Comparison of ENCODE assay signal across 24 mouse cellular contexts in the genomic region with DNA sequence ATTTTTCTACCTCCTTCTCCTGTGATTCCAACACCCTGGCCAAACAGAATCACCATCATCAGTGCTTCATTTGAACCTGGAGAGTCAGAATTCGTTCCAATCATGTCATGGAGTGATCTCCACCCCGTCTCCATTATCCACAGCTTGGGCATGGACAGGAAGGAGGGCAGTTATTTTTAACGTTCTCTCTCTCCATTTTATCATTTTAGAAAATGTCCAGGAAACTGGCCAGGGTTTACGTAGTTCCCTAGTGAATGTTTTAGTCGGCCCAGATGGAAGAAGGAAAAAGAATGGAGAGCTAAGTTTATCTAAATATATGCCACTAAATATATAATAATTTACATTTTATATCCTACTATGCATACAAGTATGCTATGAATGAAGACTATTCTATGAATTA.
DNase-seq lines count a peak whose midpoint lies in the region; ATAC-seq and TF ChIP-seq lines count a peak whose summit lies in the region.
"Had no signal": no experiment of that assay in that cellular context is flagged by ENCODE, and none has a peak within 500 bp of the region (broad histone marks: within the 10 kb centered on the region; RNA-seq: fewer than 3 reads in every experiment).

No protein-coding gene starts in this region.

- no peaks in the 10 kb centered on the region for H3K9me3 ChIP-seq in forebrain, postnatal 0 days (ENCODE audit: low read length)
- no peaks in the 10 kb centered on the region for H3K9me3 ChIP-seq in forebrain, embryonic 10.5 days
- H3K9me3 ChIP-seq: G1E had no signal

- H3K4me3 ChIP-seq in forebrain, postnatal 0 days (ENCODE audit: low read depth, low read length), result no peak overlapping the region
- no peak overlapping the region for H3K4me3 ChIP-seq in forebrain, embryonic 10.5 days

- H3K27ac ChIP-seq in forebrain, postnatal 0 days (ENCODE audit: low read depth, low read length), result no peak overlapping the region
- H3K27ac ChIP-seq in forebrain, embryonic 10.5 days, result no peak overlapping the region

- no peaks in the 10 kb centered on the region for H3K36me3 ChIP-seq in forebrain, postnatal 0 days (ENCODE audit: insufficient read depth)
- no peaks in the 10 kb centered on the region for H3K36me3 ChIP-seq in forebrain, embryonic 10.5 days (replicated peaks)
- H3K36me3 ChIP-seq: G1E had no signal

- no peak for DNase-seq in forebrain, postnatal 0 days
- no peak for DNase-seq in forebrain, embryonic 10.5 days (ENCODE audit: extremely low spot score, low spot score)
- DNase-seq in frontal cortex, postnatal 36 days (ENCODE audit: low spot score in 2 of 2), result no peak
- DNase-seq in brain, adult 2 months (ENCODE audit: low read depth, low spot score), result peak; percentile 20
- DNase-seq in telencephalon, adult 2 months (ENCODE audit: low read depth, low spot score), result peak; percentile 24
- DNase-seq in layer of hippocampus, postnatal 36 days, result no peak
- no peak for DNase-seq in adrenal gland, adult (ENCODE audit: inconsistent age in 2 of 2, low spot score in 1 of 2)
- DNase-seq: adrenal gland, adult 2 months; adrenal gland, adult 8-10 months; adrenal gland, postnatal 10 days; adrenal gland, postnatal 14 days; adrenal gland, postnatal 25 days; adrenal gland, postnatal 36 days; B cell, adult 2 months; cerebellum, adult 11 months; cerebellum, adult 11-12 months; cerebellum, adult 18-20 months; cerebellum, adult 2 months had no signal

- no peak overlapping the region for H3K9ac ChIP-seq in forebrain, postnatal 0 days

- peak; percentile 18; the same call in 1 of the 2 replicates for ATAC-seq in forebrain, postnatal 0 days
- ATAC-seq in frontal cortex, adult (ENCODE audit: low TSS enrichment), result peak; percentile 84
- ATAC-seq: activated CD4-positive, CD25-positive, alpha-beta regulatory T cell, adult 4 months; CD4-positive, CD25-positive, alpha-beta regulatory T cell, adult 4 months; Patski had no signal

- WGBS in forebrain, postnatal 0 days, result 68% methylated on average over 5 of the region's 5 CpGs
- WGBS in forebrain, embryonic 10.5 days, result 92% methylated on average over 5 of the region's 5 CpGs

- no peak for TF ChIP-seq CTCF in forebrain, postnatal 0 days (IDR thresholded peaks at IDR 0.05; ENCODE audit: low read depth)

- no peaks in the 10 kb centered on the region for H3K27me3 ChIP-seq in forebrain, postnatal 0 days (ENCODE audit: insufficient read depth, low read length)
- no peaks in the 10 kb centered on the region for H3K27me3 ChIP-seq in forebrain, embryonic 10.5 days (ENCODE audit: poor library complexity, severe bottlenecking)
- H3K27me3 ChIP-seq: CH12.LX had no signal

- H3K4me2 ChIP-seq in forebrain, postnatal 0 days (ENCODE audit: low read depth), result no peak overlapping the region

- H3K4me1 ChIP-seq in forebrain, postnatal 0 days (ENCODE audit: insufficient read depth), result no peaks in the 10 kb centered on the region
- H3K4me1 ChIP-seq in forebrain, embryonic 10.5 days, result no peaks in the 10 kb centered on the region

Comparison
In these comparisons a context has a peak if more than half of its experiments do, and no peak if none do; other contexts are left out.
1. DNase-seq: peak in brain, adult 2 months (single experiment) and telencephalon, adult 2 months (single experiment); none in forebrain, postnatal 0 days (single experiment), forebrain, embryonic 10.5 days (single experiment), frontal cortex, postnatal 36 days (0 of 2), layer of hippocampus, postnatal 36 days (0 of 2) and adrenal gland, adult (0 of 2).